Mouse (Mus musculus): ENCODE data around the gene Txnl4b.
A peak's percentile ranks its signal among the peaks of the same experiment; 100 is the strongest.

Gene Txnl4b

DNA sequence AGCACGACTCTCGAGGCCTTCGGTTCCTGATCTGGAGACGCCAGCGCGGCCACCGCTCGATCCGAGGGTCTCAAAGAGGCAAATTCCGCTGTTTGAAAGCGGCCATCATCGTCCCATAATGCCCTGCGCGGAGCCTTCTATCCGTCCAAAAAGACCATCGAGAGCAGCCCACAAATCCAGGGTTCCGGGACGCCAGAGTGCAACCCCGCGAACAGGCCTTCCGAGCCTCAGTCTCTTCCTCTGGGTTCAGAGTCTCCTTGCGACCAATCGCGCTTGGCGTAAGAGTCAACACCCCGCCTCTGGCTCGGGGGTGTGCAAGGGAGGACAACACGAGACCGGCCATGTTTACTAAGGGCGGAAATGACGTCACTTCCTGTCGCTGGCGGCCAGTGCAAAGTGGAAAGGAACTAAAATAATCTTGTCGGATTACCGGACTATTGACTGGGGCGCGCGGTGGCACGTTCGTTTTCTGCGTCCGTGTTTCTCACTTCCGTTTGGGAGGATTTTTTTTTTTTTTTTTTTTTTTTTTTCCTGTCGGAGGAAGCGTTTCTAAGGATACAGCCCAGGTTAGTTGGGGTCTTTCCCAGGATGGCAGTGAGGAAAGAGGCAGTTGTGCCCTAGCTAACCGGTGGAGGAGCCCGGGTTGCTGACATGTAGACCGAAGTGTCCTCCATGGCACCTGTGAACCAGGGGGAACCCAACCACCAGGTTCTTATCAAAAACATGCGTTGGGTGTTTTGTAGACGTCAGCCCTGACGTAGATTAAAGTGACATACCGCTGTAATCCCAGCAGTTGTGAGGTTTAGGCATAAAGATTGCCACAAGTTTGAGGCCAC, at the start of gene Txnl4b, which contains the start of gene Dhx38:
TSS of gene Txnl4b (plus strand) at position 395 of the 836 bp plus-strand sequence.
TSS of gene Dhx38 (minus strand) at position 364 of the 836 bp plus-strand sequence.
- DNase-seq: peak; percentile 98

DNA sequence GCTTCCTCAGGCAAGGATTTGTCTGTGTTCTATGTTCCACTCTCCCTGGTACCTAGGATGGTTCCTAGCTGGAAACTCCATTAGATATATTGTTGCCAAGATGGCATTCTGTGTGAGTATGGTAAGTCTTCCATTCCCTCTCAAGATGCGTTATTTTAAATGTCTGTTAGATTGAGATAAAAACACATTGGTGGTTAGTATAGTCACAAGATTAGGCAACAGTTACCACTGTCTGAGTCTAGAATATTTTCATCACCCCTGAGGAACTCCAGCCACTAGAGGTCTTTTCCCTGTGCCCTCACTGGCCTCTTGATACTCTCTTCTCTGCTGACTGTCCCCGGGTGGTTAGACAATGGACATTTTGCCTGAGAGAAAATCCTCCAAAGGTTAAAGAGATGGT, 41.7 kb upstream of the Txnl4b start:
- no peak for DNase-seq

DNA sequence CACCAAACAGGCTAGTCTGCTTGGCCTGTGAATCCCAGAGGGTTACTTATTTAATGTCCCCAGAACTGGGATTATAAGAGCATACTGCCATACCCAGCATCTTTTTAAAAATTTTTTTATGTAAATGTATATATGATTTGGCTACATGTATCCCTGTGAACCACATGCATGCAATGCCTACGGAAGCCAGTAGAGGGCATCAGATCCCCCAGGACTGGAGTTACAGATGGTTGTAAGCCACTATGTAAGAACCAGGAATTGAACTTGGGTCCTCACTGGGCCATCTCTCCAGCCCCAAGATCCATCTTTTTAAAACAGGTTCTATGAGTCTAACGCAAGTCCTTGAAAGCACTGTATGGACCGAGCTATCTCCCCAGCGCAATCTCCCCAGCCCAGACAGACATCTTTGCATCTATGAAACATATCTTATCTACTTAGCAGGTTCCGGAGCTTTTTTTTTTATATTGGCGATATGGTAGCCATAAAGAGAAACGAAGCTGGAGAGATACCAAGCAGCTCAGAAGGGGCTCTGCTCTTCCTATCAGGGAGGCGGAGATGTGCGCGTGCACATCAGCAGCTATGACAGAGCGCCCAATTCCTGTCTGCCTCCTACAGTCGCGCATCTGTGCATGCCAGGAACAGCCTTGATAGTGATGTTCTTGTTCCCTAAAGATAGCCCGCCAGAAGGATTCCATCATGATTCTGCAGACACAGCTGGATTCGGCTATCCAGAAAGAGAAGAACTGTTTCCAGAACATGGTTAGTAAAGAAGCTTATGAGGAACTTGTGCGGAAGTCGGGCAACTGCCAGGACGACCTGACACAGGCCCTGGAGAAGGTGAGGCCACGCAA, 30.3 kb upstream of the Txnl4b start:
- DNase-seq: no peak

DNA sequence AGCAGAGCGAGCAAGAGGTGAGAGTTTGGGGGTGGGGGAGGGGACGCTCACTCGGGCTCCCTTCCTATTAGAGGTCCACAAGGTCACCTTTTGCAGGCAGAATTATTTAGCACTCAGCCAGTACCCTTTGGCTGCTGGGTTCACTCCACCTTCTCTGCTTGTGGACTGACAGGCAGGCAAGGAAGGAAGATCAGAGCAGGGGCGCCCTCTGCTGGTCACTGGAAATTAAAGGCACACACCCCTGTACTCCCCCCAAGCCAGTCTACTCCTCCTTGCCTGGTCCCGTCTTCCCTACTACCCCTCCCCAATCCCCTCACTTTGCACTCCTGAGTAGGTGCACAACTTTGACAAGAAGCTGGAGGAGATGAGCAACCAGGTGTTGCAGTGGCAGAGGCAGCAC, 29.0 kb upstream of the Txnl4b start:
- peak; percentile 37 for DNase-seq

DNA sequence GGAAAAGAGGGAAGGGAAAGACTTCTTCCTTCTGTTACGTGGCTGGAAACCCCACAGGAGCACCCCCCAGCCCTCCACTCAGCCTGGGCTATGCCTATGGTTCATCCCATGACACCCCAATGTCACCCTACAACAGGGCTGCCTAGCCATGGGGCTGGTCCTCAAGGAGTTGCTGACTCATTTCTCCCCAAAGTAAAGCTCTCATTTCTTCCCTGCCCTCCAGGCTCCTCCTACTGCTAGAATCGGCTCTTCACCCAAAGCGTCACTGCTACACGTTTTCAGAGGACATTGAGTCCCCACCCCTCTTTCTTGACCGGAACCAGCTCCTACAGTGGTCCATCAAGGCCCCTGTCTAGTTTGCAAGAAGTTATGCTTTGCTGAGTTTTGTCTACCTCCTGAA, 23.5 kb upstream of the Txnl4b start:
- no peak for DNase-seq

DNA sequence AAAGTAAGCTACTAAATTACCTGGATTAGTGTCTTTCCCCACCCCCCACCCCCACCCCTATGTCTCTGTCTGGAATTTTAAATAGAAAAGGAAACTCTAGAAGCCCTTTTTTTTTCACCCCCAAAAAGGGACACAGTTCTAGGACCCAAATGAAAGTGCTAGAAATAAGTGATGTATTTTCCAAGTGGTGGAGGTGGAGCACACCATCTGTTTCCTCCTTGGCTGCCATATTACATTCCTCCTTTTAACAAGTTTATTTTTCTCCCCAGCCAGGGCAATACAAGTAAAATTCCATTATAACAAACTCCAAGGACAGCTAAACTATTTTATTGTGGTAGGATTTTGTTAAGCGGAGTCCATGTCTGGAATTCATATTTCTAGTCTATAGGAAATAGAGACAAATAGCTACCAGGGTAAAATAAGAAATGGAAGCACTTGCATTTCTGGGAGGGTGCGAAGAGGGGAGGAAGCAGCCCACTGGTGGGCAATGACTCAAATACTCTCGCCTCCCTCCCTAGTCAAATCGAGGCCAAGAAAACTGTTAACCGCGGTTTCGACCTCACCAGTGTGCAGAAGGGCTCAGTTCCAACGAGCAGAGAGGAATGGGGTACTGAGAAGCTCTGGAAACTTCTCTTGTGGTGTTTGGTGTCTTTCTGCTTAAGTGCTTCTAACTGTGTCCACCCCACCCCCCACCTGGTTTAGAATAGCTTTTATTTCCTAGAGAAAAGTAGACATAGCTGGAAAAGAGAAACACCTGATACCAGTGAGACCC, 22.8 kb upstream of the Txnl4b start:
- no peak for DNase-seq

DNA sequence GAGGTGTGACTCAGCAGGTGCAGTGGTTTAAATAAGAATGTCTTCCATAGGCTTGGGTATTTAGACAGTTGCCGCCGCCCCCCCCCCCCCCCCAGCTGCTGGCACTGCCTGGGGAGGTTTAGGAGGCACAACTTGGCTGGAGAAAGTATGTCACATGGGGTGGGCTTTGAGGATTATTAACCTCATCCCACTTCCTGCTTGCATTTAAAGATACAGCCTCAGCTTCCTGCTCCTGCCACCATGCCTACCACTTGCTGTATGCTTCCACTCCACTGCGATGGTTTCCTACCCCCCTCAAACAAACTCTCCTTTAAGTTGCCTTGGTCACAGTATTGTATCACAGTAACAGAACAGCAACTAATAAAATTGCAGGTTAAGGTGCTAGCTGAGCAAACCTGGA, 21.6 kb upstream of the Txnl4b start:
- DNase-seq: no peak

DNA sequence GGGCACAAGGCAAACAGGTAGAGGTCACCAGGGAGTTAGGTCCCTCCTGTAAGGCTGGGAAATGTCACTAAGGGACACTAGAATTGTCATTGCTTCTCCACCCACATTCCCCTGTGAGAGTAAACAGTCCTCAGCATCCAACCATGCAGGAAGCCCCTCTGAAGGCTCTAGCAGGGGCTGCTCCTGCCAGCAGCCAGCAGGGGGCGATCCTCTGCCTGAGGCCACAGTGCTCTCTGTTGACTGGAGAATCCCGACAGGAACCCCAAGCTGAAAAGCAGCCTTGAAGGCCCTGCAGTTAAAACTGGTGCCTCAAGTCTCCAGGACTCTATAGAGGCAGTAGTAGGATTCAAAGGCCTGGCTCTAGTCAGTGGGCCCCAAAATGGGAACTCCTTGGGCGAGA, 14.0 kb upstream of the Txnl4b start:
- no peak for DNase-seq

DNA sequence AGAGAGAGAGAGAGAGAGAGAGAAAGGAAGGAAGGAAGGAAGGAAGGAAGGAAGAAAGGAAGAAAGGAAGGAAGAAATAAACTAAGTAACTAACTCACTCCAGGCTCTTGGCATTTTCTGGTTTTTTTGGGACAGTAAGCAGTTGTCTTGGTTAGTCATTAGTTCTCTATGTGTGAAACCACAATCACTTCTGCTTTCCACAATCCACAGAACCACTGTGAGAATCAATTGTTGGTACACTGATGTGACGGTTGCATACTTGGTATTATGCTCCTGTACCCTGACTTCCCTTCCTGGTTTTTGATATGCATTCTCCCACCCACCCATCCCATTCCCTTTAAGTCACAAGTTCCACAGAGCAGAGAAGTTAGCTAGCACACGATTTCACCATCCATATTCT, 1.8 kb upstream of the Txnl4b start:
- no peak for DNase-seq

DNA sequence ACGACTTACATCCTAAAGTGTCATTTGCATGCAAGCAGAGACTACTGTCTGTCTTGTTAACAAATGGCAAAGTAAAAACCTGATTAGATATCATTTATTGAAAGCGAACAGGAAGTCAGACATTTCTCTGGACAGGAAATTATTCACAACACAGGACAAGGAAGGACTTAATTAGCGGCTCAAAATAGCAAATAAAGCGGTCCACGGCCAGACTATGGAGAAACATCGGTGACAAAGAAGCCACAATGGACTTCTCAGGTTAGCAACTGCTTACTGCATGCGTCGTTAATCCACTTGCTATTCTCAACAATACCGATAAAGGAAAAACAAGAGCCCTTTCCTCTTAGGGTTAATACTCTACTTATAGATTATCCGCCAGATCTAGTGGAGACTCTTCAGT, 926 bp upstream of the Txnl4b start:
- no peak for DNase-seq

DNA sequence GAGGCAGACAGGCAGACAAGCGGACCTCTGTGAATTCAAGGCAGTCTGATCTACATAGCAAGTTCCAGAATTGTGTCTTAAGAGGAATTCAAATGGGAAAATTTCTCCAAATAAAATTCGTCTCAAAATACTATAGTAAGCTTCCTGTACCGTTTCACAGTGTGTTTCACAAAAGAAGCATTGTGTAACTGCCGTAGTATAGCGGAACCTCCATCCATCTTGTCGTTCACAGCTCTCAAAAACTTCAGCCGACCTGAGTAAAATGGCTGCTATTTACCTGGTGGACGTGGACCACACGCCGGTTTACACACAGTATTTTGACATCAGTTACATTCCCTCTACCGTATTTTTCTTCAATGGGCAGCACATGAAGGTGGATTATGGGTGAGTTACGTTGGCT, 5.4 kb downstream of the Txnl4b start:
- no peak for DNase-seq

DNA sequence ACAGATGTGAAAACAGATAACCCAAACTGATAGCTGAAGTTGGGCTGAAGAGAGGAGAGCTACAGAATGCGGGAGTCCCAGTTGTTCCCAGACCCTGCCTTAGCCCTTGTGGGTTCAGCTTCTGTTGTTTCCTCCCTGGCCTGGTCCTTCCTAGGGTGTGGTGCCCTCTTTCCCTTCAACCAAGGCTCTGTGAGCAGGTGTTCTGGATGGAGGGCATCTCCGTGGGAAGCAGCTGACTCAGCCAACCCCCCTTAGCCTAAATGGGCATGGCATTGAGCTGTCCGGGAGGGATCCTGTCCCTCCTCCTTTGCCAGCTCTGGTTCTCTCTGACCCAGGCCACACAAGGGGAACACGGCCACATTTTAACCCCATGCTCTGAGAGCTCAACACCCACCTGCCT, 10.6 kb downstream of the Txnl4b start:
- DNase-seq: no peak

DNA sequence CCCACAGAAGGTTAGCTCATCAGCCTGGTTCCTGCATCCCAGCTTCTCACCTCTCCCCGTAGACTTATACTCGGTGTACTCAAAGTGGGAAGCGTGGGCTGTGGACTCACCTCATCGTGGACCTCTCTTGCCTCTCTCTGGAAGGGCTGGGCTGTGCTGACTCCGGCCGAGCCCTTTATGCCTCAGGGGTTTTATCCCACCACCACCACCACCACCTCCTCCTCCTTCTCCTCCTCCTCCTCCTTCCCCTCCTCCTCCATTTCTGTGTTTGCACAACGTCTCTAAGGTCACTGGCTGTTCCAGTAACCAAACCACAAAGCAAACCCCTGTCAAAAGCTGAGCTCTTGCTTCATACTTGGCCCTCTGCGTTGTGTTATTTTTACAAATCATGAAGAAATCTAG, 13.2 kb downstream of the Txnl4b start, which contains the start of gene Hp:
TSS of gene Hp (minus strand) at position 273 of the 402 bp plus-strand sequence.
- DNase-seq: no peak

DNA sequence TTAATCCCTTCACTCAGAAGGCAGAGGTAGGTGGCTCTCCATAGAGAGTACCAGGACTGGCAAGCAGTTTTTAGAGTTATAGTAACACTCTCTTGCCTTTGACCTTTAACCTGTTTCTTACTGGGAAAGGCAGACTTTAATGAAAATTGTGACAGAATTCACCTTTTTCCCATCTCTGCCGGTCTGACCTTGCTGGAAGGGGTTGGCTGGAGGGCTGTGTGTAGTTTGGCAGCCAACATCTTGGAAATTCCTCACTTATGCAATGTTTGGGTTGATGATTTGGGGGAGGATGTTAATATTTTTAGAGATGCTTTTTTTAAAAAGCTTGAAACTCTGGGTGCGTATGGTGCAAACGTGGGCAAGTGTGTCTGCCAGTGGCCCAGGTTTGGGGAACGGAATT, 18.6 kb downstream of the Txnl4b start:
- DNase-seq: no peak

DNA sequence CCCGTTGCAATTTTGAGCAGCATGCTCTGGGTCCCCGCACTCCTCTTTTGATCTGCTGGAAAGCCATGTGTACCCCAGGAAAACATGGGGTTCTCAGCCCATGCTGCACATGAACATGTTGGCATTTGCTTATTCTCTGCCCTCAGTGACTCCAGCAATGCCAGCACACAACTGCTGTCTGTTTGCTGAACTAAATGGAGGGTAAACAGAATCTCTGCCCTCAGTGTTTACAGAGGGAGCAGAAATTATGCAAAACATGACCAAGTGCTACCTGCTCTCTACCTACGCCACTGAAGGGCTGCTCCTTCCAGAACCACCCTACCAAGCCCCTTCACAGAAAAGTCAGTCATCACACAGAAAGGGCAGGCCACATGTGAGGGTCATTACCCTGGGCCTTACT, 19.1 kb downstream of the Txnl4b start:
- no peak for DNase-seq

DNA sequence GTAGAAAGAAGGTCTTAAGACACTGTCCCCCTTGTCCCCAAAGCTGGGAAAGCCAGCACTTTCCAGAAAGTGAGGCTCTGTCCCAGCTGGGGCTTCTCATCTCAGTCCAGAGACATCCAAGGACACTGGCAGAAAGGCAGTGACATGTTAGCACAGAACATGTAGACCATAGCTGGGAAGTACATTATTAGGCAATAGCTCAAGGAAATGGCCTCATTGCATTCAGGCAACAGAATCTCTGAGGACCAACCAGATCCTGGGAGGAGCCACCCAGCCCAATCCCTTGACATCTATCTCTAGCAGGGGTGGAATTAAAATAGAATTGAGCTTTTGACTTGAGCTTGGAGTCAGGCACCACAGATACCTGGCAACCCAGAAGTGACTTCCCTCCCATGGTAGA, 20.0 kb downstream of the Txnl4b start:
- no peak for DNase-seq

DNA sequence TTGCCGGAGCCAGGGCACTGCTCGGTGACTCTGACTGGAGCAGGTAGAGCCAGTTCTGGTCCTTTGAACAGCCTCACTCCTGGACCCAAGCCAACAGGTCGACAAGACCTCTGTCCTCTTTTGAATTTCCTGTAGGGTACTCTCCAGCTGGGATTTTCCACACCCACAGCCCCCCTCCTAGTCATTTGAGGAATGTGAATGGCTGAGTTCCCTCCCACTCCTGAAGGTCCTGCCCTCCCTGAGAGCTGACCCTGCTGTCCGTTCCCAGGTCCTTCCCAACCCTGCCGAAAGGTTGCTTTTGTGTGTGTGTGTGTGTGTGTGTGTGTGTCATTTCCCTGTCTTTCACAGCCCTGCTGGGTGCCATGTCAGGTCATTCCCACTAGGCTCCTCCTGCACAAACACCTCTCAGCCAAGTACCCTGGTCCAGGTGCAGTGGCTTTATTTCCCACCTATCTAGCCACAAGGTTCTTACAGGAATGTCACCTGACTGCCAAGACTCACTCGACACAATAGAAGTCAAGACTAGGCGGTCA, 21.3 kb downstream of the Txnl4b start:
- DNase-seq: no peak

DNA sequence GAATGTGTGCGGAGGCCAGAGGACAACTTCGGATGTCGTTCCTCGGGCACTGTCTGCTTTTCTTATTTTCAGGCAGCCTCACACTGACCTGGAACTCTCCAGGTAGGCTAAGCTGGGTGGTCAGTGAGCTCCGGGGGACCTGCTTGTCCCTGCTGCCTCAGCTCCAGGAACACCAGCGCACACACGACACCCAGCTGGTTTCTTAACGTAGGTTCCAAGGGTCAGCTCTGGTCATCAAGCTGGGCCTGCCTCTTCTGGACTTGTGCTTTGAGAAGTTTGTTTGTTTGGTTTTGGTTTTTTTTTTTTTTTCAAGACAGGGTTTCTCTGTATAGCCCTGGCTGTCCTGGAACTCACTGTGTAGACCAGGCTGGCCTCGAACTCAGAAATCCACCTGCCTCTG, 25.2 kb downstream of the Txnl4b start:
- no peak for DNase-seq

DNA sequence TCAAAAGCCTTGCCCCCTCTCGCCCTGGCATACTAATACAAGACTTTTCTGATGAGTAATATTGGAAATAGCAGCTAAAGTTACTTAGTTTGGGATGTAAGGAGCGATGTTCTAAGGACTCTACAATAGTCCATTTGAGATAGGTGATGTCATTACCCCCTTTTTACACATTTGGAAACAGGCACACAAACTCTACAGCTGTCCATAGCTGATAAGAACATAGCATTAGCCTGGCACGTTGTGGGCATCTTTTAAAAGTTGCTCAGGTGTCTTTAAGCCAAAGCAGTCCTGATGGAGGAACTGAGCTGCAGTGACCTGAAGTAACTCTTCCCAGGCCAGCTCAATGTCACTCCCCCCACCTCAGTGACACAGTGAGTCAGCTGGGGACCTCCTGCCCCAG, 25.7 kb downstream of the Txnl4b start:
- no peak for DNase-seq

DNA sequence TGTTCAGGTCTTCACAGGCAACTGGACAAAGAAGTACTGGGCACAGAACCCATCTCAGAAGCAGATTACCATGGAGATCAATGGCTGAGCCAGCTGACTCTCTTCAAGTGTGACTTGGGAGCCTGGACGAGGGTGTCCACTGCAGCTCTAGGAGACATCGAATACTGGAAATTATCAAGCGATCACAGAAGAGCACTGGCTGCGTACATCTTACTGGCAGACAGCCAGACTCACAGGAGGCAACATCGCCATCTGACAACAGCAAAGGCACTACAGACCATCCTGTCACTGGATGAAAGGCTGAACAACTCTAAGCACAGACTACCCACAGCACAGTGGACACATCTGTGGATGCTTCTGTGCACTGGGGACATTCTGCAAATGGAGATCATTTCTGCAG, 26.5 kb downstream of the Txnl4b start:
- no peak for DNase-seq

DNA sequence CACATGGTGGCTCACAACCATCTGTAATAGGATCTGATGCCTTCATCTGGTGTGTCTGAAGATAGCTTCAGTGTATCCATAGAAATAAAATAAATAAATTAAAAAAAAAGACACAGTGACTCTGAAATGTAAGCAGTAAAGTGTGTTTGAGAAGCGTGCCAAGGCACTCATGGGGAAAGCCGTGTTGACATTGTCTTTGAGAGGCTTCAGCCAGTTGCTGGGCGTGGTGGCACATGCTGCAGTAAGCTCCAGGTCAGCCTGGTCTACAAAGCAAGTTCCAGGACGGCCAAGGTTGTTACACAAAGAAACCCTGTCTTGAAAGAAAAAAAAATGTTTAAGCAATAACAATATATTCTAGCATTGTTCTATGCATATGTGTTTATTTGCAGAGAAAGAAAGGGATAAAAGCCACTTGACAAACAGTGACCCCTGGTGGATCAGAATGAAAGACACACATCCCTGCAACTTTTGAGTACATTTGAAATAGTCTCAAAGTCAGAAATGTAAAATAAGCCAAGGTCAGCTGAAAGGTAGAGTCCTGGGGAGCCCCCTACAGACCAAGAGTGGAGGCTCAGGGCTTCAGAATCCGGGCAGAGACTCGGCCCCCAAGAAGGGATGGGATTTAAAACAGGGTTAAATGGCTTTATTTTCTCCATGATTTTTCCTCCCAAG, 27.6 kb downstream of the Txnl4b start:
- DNase-seq: no peak

DNA sequence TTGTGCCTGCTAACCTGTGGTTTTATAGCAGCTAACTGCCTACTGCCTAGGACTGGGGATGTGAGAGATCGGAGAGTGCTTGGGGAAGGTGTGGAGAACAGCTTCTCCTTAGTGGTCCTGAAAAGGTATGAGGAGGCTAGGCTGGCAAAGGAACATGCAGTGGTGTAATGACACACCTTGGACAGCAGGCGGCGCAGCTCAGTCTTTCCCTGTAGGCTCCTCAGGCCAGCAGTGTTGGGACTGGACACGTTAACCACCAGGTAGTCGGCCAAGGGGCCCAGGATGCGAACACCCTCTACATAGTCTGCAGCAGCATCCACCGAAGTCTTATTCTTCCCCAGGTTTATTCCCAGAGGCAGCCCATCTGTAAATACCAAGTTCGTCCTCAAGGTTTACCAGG, 30.2 kb downstream of the Txnl4b start:
- peak; percentile 32 for DNase-seq
